ENCODE assay signal across 8 mouse cellular contexts in the genomic region with DNA sequence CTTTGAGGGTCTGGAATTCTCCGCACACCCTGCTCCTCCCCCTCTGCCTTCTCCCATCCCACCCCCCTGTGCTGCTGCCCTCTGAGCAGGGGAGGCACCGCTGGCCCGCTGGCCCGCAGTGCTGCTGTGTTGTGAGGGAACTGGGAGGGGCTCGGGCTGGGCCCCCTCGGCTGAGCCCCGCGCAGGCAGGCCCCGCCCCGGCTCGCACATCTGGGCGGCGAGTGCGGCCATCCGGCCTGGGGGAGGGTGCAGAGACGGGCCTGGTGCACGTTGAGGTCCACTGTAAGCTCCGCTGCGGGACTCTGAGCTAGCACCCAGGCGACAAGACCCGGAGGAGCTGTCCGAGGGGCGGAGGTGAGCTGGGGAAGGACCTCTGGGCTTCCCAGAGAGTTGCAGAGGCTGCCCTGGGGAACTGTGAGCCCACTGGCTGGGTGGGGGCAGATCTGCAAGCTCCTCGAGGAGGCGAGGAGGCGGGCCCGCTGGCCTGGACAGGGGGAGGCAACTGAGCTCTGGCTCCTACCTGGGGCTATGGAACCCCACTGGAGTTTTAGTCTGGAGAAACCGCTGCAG. TPM values are rescaled to one million over a fixed set of nuclear protein-coding genes. Genes with fewer than 3 reads are reported as not detected.
DNase-seq lines count a peak whose midpoint lies in the region; ATAC-seq and TF ChIP-seq lines count a peak whose summit lies in the region.

Hspa12b (plus strand) TSS at position 120 of the 570 bp plus-strand sequence.

- ATAC-seq in hindbrain, embryonic 14.5 days (ENCODE audit: low FRiP score) = peak; percentile 68; the same call in 1 of the 2 replicates
- peak; percentile 88 for ATAC-seq in liver, embryonic 11.5 days (replicated peaks; ENCODE audit: low FRiP score)
- ATAC-seq in midbrain, postnatal 0 days (ENCODE audit: low FRiP score) = peak; percentile 73
- ATAC-seq in erythroid progenitor cell, adult 5-6 weeks (replicated peaks; ENCODE audit: low FRiP score, poor library complexity, severe bottlenecking) = no peak

- 0 out of 2 replicates have a peak, but pooled peaks cover 8% of the 10 kb centered on the region for H3K4me1 ChIP-seq in hindbrain, embryonic 14.5 days (replicated peaks; ENCODE audit: control insufficient read depth, insufficient read depth, low read length)
- H3K4me1 ChIP-seq in liver, embryonic 11.5 days (replicated peaks; ENCODE audit: control insufficient read depth, insufficient read depth, low read length) = peaks cover 54% of the 10 kb centered on the region
- 0 out of 2 replicates have a peak, but pooled peaks cover 8% of the 10 kb centered on the region for H3K4me1 ChIP-seq in midbrain, postnatal 0 days (ENCODE audit: insufficient read depth, low read length)

- DNase-seq in 3T3-L1 (ENCODE audit: low read depth, low spot score) = peak; percentile 62
- peak; percentile 58 to 77 for DNase-seq in adrenal gland, postnatal 36 days
- peak; percentile 73 for DNase-seq in gastrocnemius, postnatal 10 days
- DNase-seq in hindbrain, embryonic 14.5 days (ENCODE audit: low spot score) = no peak
- DNase-seq in liver, embryonic 11.5 days (ENCODE audit: low spot score) = peak; percentile 79
- no peak for DNase-seq in midbrain, postnatal 0 days (ENCODE audit: low spot score)
- no peak for DNase-seq in cerebellum, adult 11-12 months

- no peaks in the 10 kb centered on the region for H3K36me3 ChIP-seq in hindbrain, embryonic 14.5 days (replicated peaks; ENCODE audit: control insufficient read depth, insufficient read depth)
- H3K36me3 ChIP-seq in liver, embryonic 11.5 days (ENCODE audit: control insufficient read depth, insufficient read depth, low read length) = no peaks in the 10 kb centered on the region
- no peaks in the 10 kb centered on the region for H3K36me3 ChIP-seq in midbrain, postnatal 0 days (ENCODE audit: insufficient read depth, low read length)

- H3K9ac ChIP-seq in hindbrain, embryonic 14.5 days = peak within 1 kb of the TSS; percentile 58
- peak within 1 kb of the TSS; percentile 89 for H3K9ac ChIP-seq in liver, embryonic 11.5 days (ENCODE audit: low read depth, low read length)
- H3K9ac ChIP-seq in midbrain, postnatal 0 days (replicated peaks; ENCODE audit: low read length, poor library complexity, severe bottlenecking) = peak within 1 kb of the TSS; percentile 64

- no peaks in the 10 kb centered on the region for H3K9me3 ChIP-seq in hindbrain, embryonic 14.5 days (ENCODE audit: control insufficient read depth, low read length)
- H3K9me3 ChIP-seq in liver, embryonic 11.5 days (ENCODE audit: control insufficient read depth, low read length) = no peaks in the 10 kb centered on the region
- H3K9me3 ChIP-seq in midbrain, postnatal 0 days (ENCODE audit: low read length) = no peaks in the 10 kb centered on the region

- H3K4me2 ChIP-seq in hindbrain, embryonic 14.5 days (replicated peaks) = peak within 1 kb of the TSS; percentile 63
- H3K4me2 ChIP-seq in liver, embryonic 11.5 days = peak within 1 kb of the TSS; percentile 94
- peak within 1 kb of the TSS; percentile 78 for H3K4me2 ChIP-seq in midbrain, postnatal 0 days (ENCODE audit: low read depth, low read length, poor library complexity, severe bottlenecking)

- H3K27me3 ChIP-seq in hindbrain, embryonic 14.5 days (ENCODE audit: control insufficient read depth, insufficient read depth, low read length) = no peaks in the 10 kb centered on the region; the same call in 1 of the 2 replicates
- no peaks in the 10 kb centered on the region for H3K27me3 ChIP-seq in liver, embryonic 11.5 days (replicated peaks; ENCODE audit: control insufficient read depth, insufficient read depth, low read length)
- no peaks in the 10 kb centered on the region for H3K27me3 ChIP-seq in midbrain, postnatal 0 days (ENCODE audit: insufficient read depth, low read length)

- peak within 1 kb of the TSS; percentile 37 for H3K4me3 ChIP-seq in hindbrain, embryonic 14.5 days (replicated peaks; ENCODE audit: low read length)
- H3K4me3 ChIP-seq in liver, embryonic 11.5 days (ENCODE audit: low read depth, low read length) = peak within 1 kb of the TSS; percentile 72
- H3K4me3 ChIP-seq in midbrain, postnatal 0 days (ENCODE audit: low read depth, low read length) = peak within 1 kb of the TSS; percentile 38

- no peak within 1 kb of the TSS for H3K27ac ChIP-seq in hindbrain, embryonic 14.5 days
- peak within 1 kb of the TSS; percentile 71 for H3K27ac ChIP-seq in liver, embryonic 11.5 days (ENCODE audit: low read depth, low read length)
- 0 out of 2 replicates have a peak within 1 kb of the TSS, but pooled peaks have one; percentile 18 for H3K27ac ChIP-seq in midbrain, postnatal 0 days (ENCODE audit: low read depth, low read length)

- WGBS in hindbrain, embryonic 14.5 days = 2% methylated on average over 28 of the region's 28 CpGs
- 2% methylated on average over 28 of the region's 28 CpGs for WGBS in liver, embryonic 11.5 days
- WGBS in midbrain, postnatal 0 days = 3% methylated on average over 28 of the region's 28 CpGs

- TF ChIP-seq CTCF in midbrain, postnatal 0 days (IDR thresholded peaks at IDR 0.05) = no peak

RNA-seq across cellular contexts. Expression of gene Hspa12b, which starts in this region (rescaled TPM):
- total RNA-seq in adrenal gland, postnatal 36 days (2021) = 10 to 100 TPM in 1 of 2 experiments, 1 to 10 TPM in 1; 7.7 to 12.3 TPM
- total RNA-seq in gastrocnemius, postnatal 10 days (2021) = 10 to 100 TPM; 18.3 to 25.0 TPM
- polyA plus RNA-seq in hindbrain, embryonic 14.5 days (2014; fragmentation: Nextera tagmentation; extraction: Ambion mirVana) = 2.2 and 3.3 TPM in 2 replicates
- polyA plus RNA-seq in liver, embryonic 11.5 days (2014; fragmentation: Nextera tagmentation; extraction: Ambion mirVana) = 5.5 TPM in 2 replicates
- 10.1 and 11.1 TPM in 2 replicates for total RNA-seq in midbrain, postnatal 0 days (2014; rRNA removed)
- 2.9 and 3.2 TPM in 2 replicates for polyA plus RNA-seq in midbrain, postnatal 0 days (2015; fragmentation: Nextera tagmentation; extraction: Ambion mirVana)
- not detected in 2 replicates for total RNA-seq in erythroid progenitor cell, adult 5-6 weeks (2015; ENCODE audit: low replicate concordance)
- not detected in 2 replicates for total RNA-seq in erythroid progenitor cell, adult 5-6 weeks (2017; ENCODE audit: low replicate concordance)

Comparison
In these comparisons a context has a peak if more than half of its experiments do, and no peak if none do; other contexts are left out.
1. RNA of gene Hspa12b (total RNA-seq): 18.3 to 25.0 TPM in gastrocnemius, postnatal 10 days, 7.7 to 12.3 TPM in adrenal gland, postnatal 36 days and 10.1 to 11.1 TPM in midbrain, postnatal 0 days; not detected in erythroid progenitor cell, adult 5-6 weeks; every median in the first group is over 4 times any median in the second.
2. DNase-seq: peak in 3T3-L1 (single experiment), adrenal gland, postnatal 36 days (2 of 2), gastrocnemius, postnatal 10 days (single experiment) and liver, embryonic 11.5 days (single experiment); none in hindbrain, embryonic 14.5 days (single experiment), midbrain, postnatal 0 days (single experiment) and cerebellum, adult 11-12 months (single experiment).
3. Peak in every context shown above with its lines, with median percentiles within 50 percentile points of each other: H3K4me2 ChIP-seq, H3K4me3 ChIP-seq and H3K9ac ChIP-seq.